Mouse (Mus musculus): ENCODE results near the gene Pxylp1.

The Pxylp1 gene

GRCm38 (mm10) chr9:96851634-96852033, 40.8 kb downstream of the Pxylp1 start:
- no peak for TF ChIP-seq GATA4 (IDR thresholded peaks at IDR 0.05; ENCODE audit: insufficient replicate concordance, low read length)

- TF ChIP-seq GATA4 (IDR thresholded peaks at IDR 0.05; ENCODE audit: insufficient replicate concordance, low read length) = no peak
These were observed 41.4 kb downstream of the Pxylp1 start for GRCm38 (mm10) chr9:96851036-96851435.

- TF ChIP-seq GATA4 (IDR thresholded peaks at IDR 0.05; ENCODE audit: insufficient replicate concordance, low read length) = no peak
These were observed 43.5 kb downstream of the Pxylp1 start for GRCm38 (mm10) chr9:96849012-96849411.

GRCm38 (mm10) chr9:96846361-96846760, 46.1 kb downstream of the Pxylp1 start:
- TF ChIP-seq GATA4 (IDR thresholded peaks at IDR 0.05; ENCODE audit: insufficient replicate concordance, low read length) = no peak

- TF ChIP-seq GATA4 (IDR thresholded peaks at IDR 0.05; ENCODE audit: insufficient replicate concordance, low read length) = no peak
These were observed 47.7 kb downstream of the Pxylp1 start for GRCm38 (mm10) chr9:96844798-96845209.

GRCm38 (mm10) chr9:96839376-96839775, 53.1 kb downstream of the Pxylp1 start:
- no peak for TF ChIP-seq GATA4 (IDR thresholded peaks at IDR 0.05; ENCODE audit: insufficient replicate concordance, low read length)

GRCm38 (mm10) chr9:96838864-96839263, 53.6 kb downstream of the Pxylp1 start:
- TF ChIP-seq GATA4 (IDR thresholded peaks at IDR 0.05; ENCODE audit: insufficient replicate concordance, low read length) = no peak

- TF ChIP-seq GATA4 (IDR thresholded peaks at IDR 0.05; ENCODE audit: insufficient replicate concordance, low read length) = no peak
These were observed 54.6 kb downstream of the Pxylp1 start for GRCm38 (mm10) chr9:96837781-96838420.

GRCm38 (mm10) chr9:96836984-96837383, 55.5 kb downstream of the Pxylp1 start:
- no peak for TF ChIP-seq GATA4 (IDR thresholded peaks at IDR 0.05; ENCODE audit: insufficient replicate concordance, low read length)

GRCm38 (mm10) chr9:96835374-96835921, 57.0 kb downstream of the Pxylp1 start:
- no peak for TF ChIP-seq GATA4 (IDR thresholded peaks at IDR 0.05; ENCODE audit: insufficient replicate concordance, low read length)

- no peak for TF ChIP-seq GATA4 (IDR thresholded peaks at IDR 0.05; ENCODE audit: insufficient replicate concordance, low read length)
These were observed 58.9 kb downstream of the Pxylp1 start for GRCm38 (mm10) chr9:96833606-96834005.

- no peak for TF ChIP-seq GATA4 (IDR thresholded peaks at IDR 0.05; ENCODE audit: insufficient replicate concordance, low read length)
These were observed 60.0 kb downstream of the Pxylp1 start for GRCm38 (mm10) chr9:96832516-96832915.

- TF ChIP-seq GATA4 (IDR thresholded peaks at IDR 0.05; ENCODE audit: insufficient replicate concordance, low read length) = no peak
These were observed 61.6 kb downstream of the Pxylp1 start for GRCm38 (mm10) chr9:96830856-96831359.

GRCm38 (mm10) chr9:96829682-96830081, 62.8 kb downstream of the Pxylp1 start:
- no peak for TF ChIP-seq GATA4 (IDR thresholded peaks at IDR 0.05; ENCODE audit: insufficient replicate concordance, low read length)

- TF ChIP-seq GATA4 (IDR thresholded peaks at IDR 0.05; ENCODE audit: insufficient replicate concordance, low read length) = no peak
These were observed 64.4 kb downstream of the Pxylp1 start for GRCm38 (mm10) chr9:96828071-96828470.

GRCm38 (mm10) chr9:96827002-96827785, 65.3 kb downstream of the Pxylp1 start:
- no peak for TF ChIP-seq GATA4 (IDR thresholded peaks at IDR 0.05; ENCODE audit: insufficient replicate concordance, low read length)

Data from liver, adult (tissue).